Mouse (Mus musculus) hindbrain, embryonic 14.5 days (tissue): Measurements from ENCODE around the gene Hist1h2ab. TPM values are rescaled to one million over a fixed set of nuclear protein-coding genes. Genes with fewer than 3 reads are reported as not detected.
"Not testable (repeated sequence)": the region's sequence is repeated elsewhere in the genome, so short reads cannot be mapped to it uniquely, and the experiment has no call there.

Source experiments
- ATAC-seq: fragments of 200-750 bp; cut with Nextera tagmentation; 2 replicates; pipeline ENCODE4 v1.8.0; 2017; ENCODE audit warnings: moderate number of reproducible peaks, mild to moderate bottlenecking, moderate TSS enrichment, moderate library complexity; ENCODE audit not compliant: low FRiP score
- DNase-seq: peaks from one replicate; pipeline ENCODE4 v3.0.0-alpha.2; 2015; ENCODE audit warnings: low spot score
- H3K27ac ChIP-seq: fragments of 300-500 bp; sonication (generic); 2 replicates; pipeline ENCODE4 v1.5.1; 2014; ENCODE audit warnings: mild to moderate bottlenecking, moderate library complexity
- H3K27me3 ChIP-seq: fragments of 300-500 bp; sonication (generic); 2 replicates; pipeline ENCODE4 v1.6.1; 2014; ENCODE audit warnings: mild to moderate bottlenecking, low read length, mixed read lengths; ENCODE audit not compliant: control insufficient read depth, insufficient read depth
- H3K36me3 ChIP-seq: fragments of 300-500 bp; sonication (generic); replicated peaks from 2 replicates; pipeline ENCODE4 v1.6.1; 2014; ENCODE audit not compliant: control insufficient read depth, insufficient read depth
- H3K4me1 ChIP-seq: fragments of 300-500 bp; sonication (generic); replicated peaks from 2 replicates; pipeline ENCODE4 v1.6.1; 2014; ENCODE audit warnings: antibody characterized with exemption, low read length, mixed read lengths; ENCODE audit not compliant: control insufficient read depth, insufficient read depth
- H3K4me2 ChIP-seq: fragments of 300-500 bp; sonication (generic); replicated peaks from 2 replicates; pipeline ENCODE4 v1.6.1; 2014; ENCODE audit warnings: mild to moderate bottlenecking, moderate library complexity
- H3K4me3 ChIP-seq: fragments of 300-500 bp; sonication (generic); replicated peaks from 2 replicates; pipeline ENCODE4 v1.5.1; 2014; ENCODE audit warnings: mild to moderate bottlenecking, low read length
- H3K9ac ChIP-seq: fragments of 300-500 bp; sonication (generic); 2 replicates; pipeline ENCODE4 v1.6.1; 2014
- H3K9me3 ChIP-seq: fragments of 300-500 bp; sonication (generic); 2 replicates; pipeline ENCODE4 v1.6.1; 2016; ENCODE audit warnings: low read length; ENCODE audit not compliant: control insufficient read depth
- WGBS: fragments of 180-500 bp; shearing (Covaris S2); extraction: QIAGEN DNeasy Blood & Tissue Kit; methylation state at CpG from one replicate; pipeline ENCODE4 v1.1.7; 2014; 5-methylcytosine and 5-hydroxymethylcytosine counted together
- polyA plus RNA-seq: library from polyadenylated mRNA; unstranded; fragments of >200 nt; fragmentation: Nextera tagmentation; extraction: Ambion mirVana; gene quantifications from 2 replicates; pipeline ENCODE4 v1.2.1, GENCODE M21; 2014

Hist1h2ab gene
- polyA plus RNA-seq, 1 experiment from 2014 or later, result 6.7 TPM

- no peak overlapping the region for H3K4me3 ChIP-seq
- H3K9ac ChIP-seq, result 0 out of 2 replicates have a peak overlapping the region, but pooled peaks have one; percentile 58
- no peaks in the 10 kb centered on the region for H3K27me3 ChIP-seq
These were observed 9.0 kb downstream of the Hist1h2ab start for GRCm38 (mm10) chr13:23759916-23760239.

DNA sequence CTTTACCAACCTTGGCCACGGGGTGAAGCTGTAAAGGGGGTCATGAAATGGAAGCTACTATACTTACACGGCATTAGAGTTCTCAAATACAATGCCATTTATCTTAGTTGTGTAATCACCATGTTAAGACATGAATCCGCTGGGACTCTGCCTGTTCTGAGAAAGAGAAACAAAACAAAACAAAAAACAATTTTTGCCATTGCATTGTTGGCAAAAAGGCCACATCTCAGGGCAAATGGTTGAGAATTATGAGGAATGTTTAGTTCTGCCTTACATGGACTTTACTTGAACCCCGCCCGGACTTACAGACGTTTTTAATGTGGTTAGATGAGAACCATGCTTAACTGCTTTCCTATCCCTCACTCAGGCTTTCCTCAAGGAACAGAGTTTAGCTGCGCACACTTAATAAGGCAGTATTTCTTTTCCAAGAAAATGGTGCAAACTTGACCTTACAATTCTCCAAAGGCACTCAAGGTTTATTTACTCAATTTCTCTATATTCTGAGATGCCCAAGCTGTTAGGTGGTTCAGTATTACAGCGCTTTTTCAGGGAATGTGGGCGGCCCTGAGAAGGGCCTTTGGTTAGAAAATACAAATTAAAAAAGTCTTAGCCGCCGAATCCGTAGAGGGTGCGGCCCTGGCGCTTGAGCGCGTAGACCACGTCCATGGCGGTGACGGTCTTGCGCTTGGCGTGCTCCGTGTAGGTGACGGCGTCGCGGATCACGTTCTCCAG, 9.5 kb downstream of the Hist1h2ab start:
- peak; percentile 22; the same call in 1 of the 2 replicates for ATAC-seq
- 2% methylated on average over 20 of the region's 27 CpGs for WGBS
- Histone ChIP-seq H3K4me3 (peak overlapping the region; percentile 49), H3K27me3 (no peaks in the 10 kb centered on the region), H3K4me1 (peaks cover 31% of the 10 kb centered on the region), H3K9me3 (no peaks in the 10 kb centered on the region), H3K4me2 (peak overlapping the region; percentile 90), H3K9ac (peak overlapping the region; percentile 58), H3K27ac (peak overlapping the region; percentile 87), H3K36me3 (no peaks in the 10 kb centered on the region)
- peak; percentile 30 for DNase-seq

More at GRCm38 (mm10) chr13:23759916-23760239, 9.0 kb downstream of the Hist1h2ab start:
- DNase-seq (no peak), ATAC-seq (no peak)
- Histone ChIP-seq H3K4me1 (peaks cover 31% of the 10 kb centered on the region), H3K9me3 (no peaks in the 10 kb centered on the region), H3K36me3 (no peaks in the 10 kb centered on the region), H3K27ac (peak overlapping the region; percentile 87; the same call in 1 of the 2 replicates), H3K4me2 (peak overlapping the region; percentile 90)
- WGBS, result 89% methylated on average over 1 of the region's 1 CpGs

GRCm38 (mm10) chr13:23760972-23761864, 10.3 kb downstream of the Hist1h2ab start, which contains the start of gene Hist1h4a:
Gene Hist1h4a, minus strand, starts transcription at chr13:23761230.
- H3K4me2 ChIP-seq, result peak within 1 kb of the TSS; percentile 90
- under 1% methylated on average over 63 of the region's 72 CpGs for WGBS
- no peaks in the 10 kb centered on the region for H3K36me3 ChIP-seq
- H3K4me1 ChIP-seq, result peaks cover 31% of the 10 kb centered on the region
- H3K27ac ChIP-seq, result peak within 1 kb of the TSS; percentile 87
- ATAC-seq (peak; percentile 86), DNase-seq (peak; percentile 100)
- peak within 1 kb of the TSS; percentile 58 for H3K9ac ChIP-seq
- peak within 1 kb of the TSS; percentile 49 for H3K4me3 ChIP-seq
- no peaks in the 10 kb centered on the region for H3K27me3 ChIP-seq
- no peaks in the 10 kb centered on the region for H3K9me3 ChIP-seq

- WGBS, result under 1% methylated on average over 27 of the region's 52 CpGs
- Histone ChIP-seq H3K4me3 (peak within 1 kb of the TSS; percentile 49), H3K27ac (peak within 1 kb of the TSS; percentile 87), H3K4me2 (peak within 1 kb of the TSS; percentile 90), H3K4me1 (peaks cover 30% of the 10 kb centered on the region), H3K9ac (peak within 1 kb of the TSS; percentile 50)
- H3K27me3 ChIP-seq, H3K9me3 ChIP-seq, H3K36me3 ChIP-seq: not testable (repeated sequence)
- ATAC-seq (peak; percentile 75), DNase-seq (peak; percentile 88)
These were observed 11.2 kb downstream of the Hist1h2ab start, which contains the start of gene Hist1h3a for GRCm38 (mm10) chr13:23761871-23762821. Gene Hist1h3a, minus strand, starts transcription at chr13:23762386.

- no peaks in the 10 kb centered on the region for H3K27me3 ChIP-seq
These were observed 12.3 kb downstream of the Hist1h2ab start for GRCm38 (mm10) chr13:23763242-23763585.

GRCm38 (mm10) chr13:23763586-23764323, 12.8 kb downstream of the Hist1h2ab start, which contains the start of gene Hist1h1a:
Gene Hist1h1a, plus strand, starts transcription at chr13:23763666.
- H3K36me3 ChIP-seq, result no peaks in the 10 kb centered on the region
- peak within 1 kb of the TSS; percentile 90 for H3K4me2 ChIP-seq
- no peaks in the 10 kb centered on the region for H3K27me3 ChIP-seq
- DNase-seq (peak; percentile 87), ATAC-seq (peak; percentile 81)
- no peaks in the 10 kb centered on the region for H3K9me3 ChIP-seq
- H3K4me3 ChIP-seq, result peak within 1 kb of the TSS; percentile 49
- peak within 1 kb of the TSS; percentile 68 for H3K9ac ChIP-seq
- H3K27ac ChIP-seq, result peak within 1 kb of the TSS; percentile 87
- 2% methylated on average over 34 of the region's 34 CpGs for WGBS
- peaks cover 26% of the 10 kb centered on the region for H3K4me1 ChIP-seq

More at GRCm38 (mm10) chr13:23763242-23763585, 12.3 kb downstream of the Hist1h2ab start:
- Histone ChIP-seq H3K36me3 (no peaks in the 10 kb centered on the region), H3K4me1 (peaks cover 26% of the 10 kb centered on the region), H3K9me3 (no peaks in the 10 kb centered on the region), H3K4me2 (peak overlapping the region; percentile 90), H3K27ac (peak overlapping the region; percentile 87), H3K9ac (0 out of 2 replicates have a peak overlapping the region, but pooled peaks have one; percentile 37), H3K4me3 (peak overlapping the region; percentile 49)
- under 1% methylated on average over 10 of the region's 10 CpGs for WGBS
- ATAC-seq (no peak), DNase-seq (no peak)

DNA sequence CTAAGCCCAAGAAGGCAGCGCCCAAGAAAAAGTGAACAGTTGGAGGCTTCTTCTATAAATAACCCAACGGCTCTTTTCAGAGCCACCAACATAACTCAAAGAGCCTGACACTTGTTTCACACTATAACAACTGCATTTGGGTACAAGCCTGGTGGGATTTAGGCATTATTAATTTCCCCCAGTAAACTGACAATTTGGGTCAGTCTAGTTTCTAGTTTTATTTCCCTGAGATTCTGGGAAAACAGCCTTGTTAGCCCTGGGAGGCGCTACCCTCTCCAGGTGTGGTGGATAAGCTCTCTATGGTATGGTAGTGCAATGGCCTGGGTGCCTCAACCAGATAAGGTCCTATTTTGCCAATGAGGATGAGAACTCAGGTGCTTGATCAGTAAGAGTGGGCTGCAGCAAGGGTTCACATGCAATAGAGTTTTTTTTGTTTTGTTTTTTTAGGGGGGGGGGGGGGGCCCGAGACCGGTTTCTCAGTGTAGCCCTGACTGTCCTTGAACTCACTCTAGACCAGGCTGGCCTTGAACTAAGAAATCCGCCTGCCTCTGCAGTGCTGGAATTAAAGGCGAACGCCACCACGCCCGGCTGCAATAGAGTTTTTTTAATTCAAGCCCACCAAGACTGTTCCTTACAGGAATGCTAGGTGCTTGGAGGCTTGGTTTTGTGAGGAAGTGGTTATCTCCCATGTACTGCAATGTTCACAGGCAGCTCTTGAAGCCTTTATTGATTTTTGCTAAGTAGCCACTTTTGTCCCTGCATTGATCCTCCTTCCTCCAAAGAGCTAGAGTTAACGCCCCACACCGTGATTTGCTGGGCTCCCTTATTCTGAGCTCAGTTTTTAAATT, 13.6 kb downstream of the Hist1h2ab start:
- no peak for ATAC-seq
- no peak for DNase-seq
- H3K9ac ChIP-seq, result peak overlapping the region; percentile 68; the same call in 1 of the 2 replicates
- H3K9me3 ChIP-seq, result no peaks in the 10 kb centered on the region
- H3K27me3 ChIP-seq, result no peaks in the 10 kb centered on the region
- WGBS, result 40% methylated on average over 12 of the region's 12 CpGs
- H3K36me3 ChIP-seq, result no peaks in the 10 kb centered on the region
- peaks cover 26% of the 10 kb centered on the region for H3K4me1 ChIP-seq
- peak overlapping the region; percentile 87; the same call in 1 of the 2 replicates for H3K27ac ChIP-seq
- peak overlapping the region; percentile 90 for H3K4me2 ChIP-seq
- H3K4me3 ChIP-seq, result peak overlapping the region; percentile 49
